Mouse (Mus musculus) C2C12 (cell line): ENCODE results near the gene Golim4. TPM values are rescaled to one million over a fixed set of nuclear protein-coding genes. Genes with fewer than 3 reads are reported as not detected.

Experiments
- H3K27me3 ChIP-seq: one replicate; pipeline ENCODE4 v1.6.1; 2011; ENCODE audit not compliant: control insufficient read depth, insufficient read depth, insufficient read length
- H3K36me3 ChIP-seq: one replicate; pipeline ENCODE4 v1.6.1; 2011; ENCODE audit not compliant: control insufficient read depth, insufficient read depth
- H3K4me3 ChIP-seq: one replicate; pipeline ENCODE4 v1.5.1; 2011; ENCODE audit warnings: mild to moderate bottlenecking, control low read depth; ENCODE audit not compliant: poor library complexity, insufficient read depth, severe bottlenecking
- H3K79me2 ChIP-seq: one replicate; pipeline ENCODE4 v1.6.1; 2011; ENCODE audit not compliant: control insufficient read depth, insufficient read depth
- H3K79me3 ChIP-seq: one replicate; pipeline ENCODE4 v1.6.1; 2011; ENCODE audit warnings: low read depth, control low read depth
- H3ac ChIP-seq: one replicate; pipeline ENCODE3; 2011; ENCODE audit warnings: low read depth; ENCODE audit not compliant: control insufficient read depth, insufficient read length
- CEBPB ChIP-seq: IDR thresholded peaks from one replicate; pipeline ENCODE4 v1.6.1; 2011; ENCODE audit warnings: low read depth, mild to moderate bottlenecking, control low read depth, moderate library complexity
- CTCF ChIP-seq: IDR thresholded peaks from one replicate; pipeline ENCODE4 v1.5.1; 2011; ENCODE audit not compliant: control insufficient read depth, insufficient read depth, insufficient read length
- FOSL1 ChIP-seq: IDR thresholded peaks from one replicate; pipeline ENCODE4 v1.8.0; 2011; ENCODE audit warnings: mild to moderate bottlenecking, low read length; ENCODE audit not compliant: poor library complexity, insufficient read depth, severe bottlenecking
- MAX ChIP-seq: IDR thresholded peaks from one replicate; pipeline ENCODE4 v1.6.1; 2011; ENCODE audit warnings: mild to moderate bottlenecking, control low read depth
- MYOD1 ChIP-seq: IDR thresholded peaks from one replicate; pipeline ENCODE4 v1.6.1; 2011; ENCODE audit warnings: low read depth; ENCODE audit not compliant: control insufficient read depth, insufficient read length
- MYOG ChIP-seq: IDR thresholded peaks from one replicate; pipeline ENCODE4 v1.6.1; 2011; ENCODE audit not compliant: control insufficient read depth, insufficient read length; ENCODE audit errors: extremely low read depth
- USF1 ChIP-seq: IDR thresholded peaks from one replicate; pipeline ENCODE4 v1.6.1; 2011; ENCODE audit warnings: low read depth, mild to moderate bottlenecking, control low read depth, moderate library complexity
- polyA plus RNA-seq: library from polyadenylated mRNA; unstranded; fragments of >200 nt; fragmentation: generic; extraction: Trizol; gene quantifications from one replicate; pipeline ENCODE4 v1.2.1, GENCODE M21; 2012; ENCODE audit warnings: missing spikeins

The Golim4 gene
- polyA plus RNA-seq, 1 experiment, result 12.0 TPM

DNA sequence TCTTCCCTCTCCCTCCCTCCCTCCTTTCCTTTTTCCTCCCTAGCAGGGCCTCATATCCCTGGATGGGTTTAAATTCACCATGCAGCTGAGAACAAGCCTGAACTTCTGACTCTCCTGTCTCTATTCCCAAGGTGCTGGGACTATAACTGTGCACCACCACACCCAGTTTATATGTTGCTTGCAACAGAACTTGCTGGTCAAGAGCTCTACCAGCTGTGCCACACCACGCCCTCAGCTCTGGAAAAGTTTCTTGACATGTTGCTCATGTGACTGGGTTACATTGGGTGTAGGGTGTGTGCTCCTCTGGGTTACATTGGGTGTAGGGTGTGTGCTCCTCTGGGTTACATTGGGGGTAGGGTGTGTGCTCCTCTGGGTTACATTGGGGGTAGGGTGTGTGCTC lies 75.2 kb downstream of the Golim4 start:
- no peak overlapping the region for H3ac ChIP-seq
- peaks cover 42% of the 10 kb centered on the region for H3K36me3 ChIP-seq
- TF ChIP-seq CTCF (no peak), CEBPB (no peak), MYOD1 (no peak), MAX (no peak), MYOG (no peak), USF1 (no peak), FOSL1 (no peak)
- no peaks in the 10 kb centered on the region for H3K79me2 ChIP-seq
- H3K4me3 ChIP-seq, result no peak overlapping the region
- no peaks in the 10 kb centered on the region for H3K27me3 ChIP-seq
- H3K79me3 ChIP-seq, result no peaks in the 10 kb centered on the region

- TF ChIP-seq USF1, result no peak
- no peak for TF ChIP-seq CTCF
- TF ChIP-seq MYOG, result no peak
- no peak for TF ChIP-seq FOSL1
- no peak for TF ChIP-seq CEBPB
- no peak for TF ChIP-seq MAX
- TF ChIP-seq MYOD1, result no peak
- no peaks in the 10 kb centered on the region for H3K27me3 ChIP-seq
- no peak overlapping the region for H3ac ChIP-seq
- peaks cover 33% of the 10 kb centered on the region for H3K36me3 ChIP-seq
- no peak overlapping the region for H3K4me3 ChIP-seq
- no peaks in the 10 kb centered on the region for H3K79me3 ChIP-seq
- H3K79me2 ChIP-seq, result no peaks in the 10 kb centered on the region
Measured at GRCm38 (mm10) chr3:75879269-75879668, 77.5 kb downstream of the Golim4 start.

- Histone ChIP-seq H3K79me2 (no peaks in the 10 kb centered on the region), H3K36me3 (no peaks in the 10 kb centered on the region), H3ac (no peak overlapping the region), H3K27me3 (no peaks in the 10 kb centered on the region), H3K4me3 (no peak overlapping the region), H3K79me3 (no peaks in the 10 kb centered on the region)
- TF ChIP-seq CEBPB (no peak), CTCF (no peak), MAX (no peak), USF1 (no peak), MYOD1 (no peak), MYOG (no peak), FOSL1 (no peak)
Measured at GRCm38 (mm10) chr3:75868886-75869285, 87.9 kb downstream of the Golim4 start.

DNA sequence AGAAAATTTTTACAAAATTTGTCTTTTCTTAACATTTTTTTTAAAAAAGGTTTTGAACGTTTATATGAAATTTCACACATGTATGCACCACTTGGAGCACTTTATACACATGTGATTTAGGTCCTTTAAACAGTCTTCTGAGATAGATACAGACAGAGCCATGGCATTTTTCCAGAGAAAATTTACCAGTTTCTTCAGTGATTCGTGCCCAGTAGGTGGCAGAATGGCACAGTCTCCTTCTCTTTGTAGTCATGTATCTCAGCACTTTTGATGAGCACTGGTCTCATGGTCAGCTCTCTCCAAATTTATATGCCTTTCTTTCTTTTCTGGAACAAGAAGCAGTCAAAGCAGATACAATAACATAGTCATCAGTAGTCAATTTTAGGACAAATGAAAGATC lies 92.5 kb downstream of the Golim4 start:
- Histone ChIP-seq H3K79me2 (no peaks in the 10 kb centered on the region), H3K4me3 (no peak overlapping the region), H3ac (no peak overlapping the region), H3K27me3 (no peaks in the 10 kb centered on the region), H3K79me3 (no peaks in the 10 kb centered on the region), H3K36me3 (no peaks in the 10 kb centered on the region)
- TF ChIP-seq MYOD1 (no peak), CTCF (no peak), USF1 (no peak), FOSL1 (no peak), MYOG (no peak), CEBPB (no peak), MAX (no peak)

DNA sequence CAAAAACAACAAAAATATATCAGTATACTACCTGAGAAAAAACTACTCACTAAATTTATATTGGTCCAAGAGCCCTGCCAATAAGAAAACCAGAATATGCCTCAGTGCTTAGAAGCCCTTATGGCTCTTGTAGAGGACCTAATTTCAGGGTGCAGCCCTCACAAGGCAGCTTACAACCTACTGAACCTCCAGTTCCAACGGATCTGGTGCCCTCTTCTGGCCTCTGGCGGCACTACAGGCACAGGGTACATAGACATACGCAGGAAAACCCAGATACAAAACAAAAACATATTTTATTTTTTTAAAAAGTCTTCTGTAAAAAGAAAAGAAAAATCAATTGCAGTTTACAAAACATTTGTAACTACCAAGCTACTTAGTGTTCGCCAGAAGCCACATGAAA lies 95.1 kb downstream of the Golim4 start:
- Histone ChIP-seq H3K27me3 (no peaks in the 10 kb centered on the region), H3K79me2 (no peaks in the 10 kb centered on the region), H3K79me3 (no peaks in the 10 kb centered on the region), H3ac (no peak overlapping the region), H3K4me3 (no peak overlapping the region), H3K36me3 (no peaks in the 10 kb centered on the region)
- TF ChIP-seq CTCF (peak; percentile 46), MYOD1 (no peak)

GRCm38 (mm10) chr3:75860760-75861159 lies 96.0 kb downstream of the Golim4 start:
- Histone ChIP-seq H3K27me3 (no peaks in the 10 kb centered on the region), H3K36me3 (no peaks in the 10 kb centered on the region), H3ac (no peak overlapping the region), H3K79me3 (no peaks in the 10 kb centered on the region), H3K4me3 (no peak overlapping the region), H3K79me2 (no peaks in the 10 kb centered on the region)
- no peak for TF ChIP-seq MYOG
- TF ChIP-seq USF1, result no peak
- TF ChIP-seq CTCF, result no peak
- no peak for TF ChIP-seq MAX
- TF ChIP-seq MYOD1, result peak; percentile 9
